Mouse (Mus musculus) left cerebral cortex, postnatal 10 days (tissue): Measurements from ENCODE around the gene Tbc1d14. TPM values are rescaled to one million over a fixed set of nuclear protein-coding genes. Genes with fewer than 3 reads are reported as not detected.

Source experiments
- DNase-seq, 2 experiments: peaks; one replicate each; pipeline ENCODE4 v3.0.0; 2021 to 2022; ENCODE audit warnings: low spot score in 2 of 2, mixed read lengths in 1 of 2; ENCODE audit errors: extremely low spot score in 1 of 2
- intact Hi-C: fragments of 180-260 bp; cut with DNase I; formaldehyde crosslinking; loops from one replicate; pipeline ENCODE4 v1.15.1; 2025
- total RNA-seq, 2 experiments: library from RNA; stranded (reverse); gene quantifications; 2 replicates each; pipeline ENCODE4 v1.2.3; 2021

The Tbc1d14 gene
- total RNA-seq, 2 experiments from 2014 or later: 89.7 to 95.6 TPM

DNA sequence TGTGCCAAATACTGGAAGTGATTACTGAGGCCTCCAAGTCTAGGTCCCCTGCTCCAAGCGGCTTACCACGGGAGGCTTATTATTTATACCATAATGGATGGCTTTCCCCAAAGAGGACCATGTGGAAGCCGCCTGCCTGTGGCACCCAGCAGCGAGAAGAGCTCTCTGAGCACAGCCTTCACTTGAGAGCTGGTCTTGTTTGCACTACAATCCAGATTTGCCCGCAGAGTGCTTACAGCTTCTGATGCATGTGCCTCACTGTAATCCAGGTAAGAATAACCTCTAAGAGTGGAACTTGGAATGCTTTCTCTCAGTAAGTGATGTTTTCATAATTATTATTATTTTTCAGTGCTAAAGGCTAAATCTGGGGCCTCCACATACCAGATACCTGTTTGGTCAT, 34.0 kb downstream of the Tbc1d14 start:
- intact Hi-C loops: no loop called here
- no peak for DNase-seq

GRCm38 (mm10) chr5:36558526-36558925, 34.5 kb downstream of the Tbc1d14 start:
- intact Hi-C loops: no loop called here

DNA sequence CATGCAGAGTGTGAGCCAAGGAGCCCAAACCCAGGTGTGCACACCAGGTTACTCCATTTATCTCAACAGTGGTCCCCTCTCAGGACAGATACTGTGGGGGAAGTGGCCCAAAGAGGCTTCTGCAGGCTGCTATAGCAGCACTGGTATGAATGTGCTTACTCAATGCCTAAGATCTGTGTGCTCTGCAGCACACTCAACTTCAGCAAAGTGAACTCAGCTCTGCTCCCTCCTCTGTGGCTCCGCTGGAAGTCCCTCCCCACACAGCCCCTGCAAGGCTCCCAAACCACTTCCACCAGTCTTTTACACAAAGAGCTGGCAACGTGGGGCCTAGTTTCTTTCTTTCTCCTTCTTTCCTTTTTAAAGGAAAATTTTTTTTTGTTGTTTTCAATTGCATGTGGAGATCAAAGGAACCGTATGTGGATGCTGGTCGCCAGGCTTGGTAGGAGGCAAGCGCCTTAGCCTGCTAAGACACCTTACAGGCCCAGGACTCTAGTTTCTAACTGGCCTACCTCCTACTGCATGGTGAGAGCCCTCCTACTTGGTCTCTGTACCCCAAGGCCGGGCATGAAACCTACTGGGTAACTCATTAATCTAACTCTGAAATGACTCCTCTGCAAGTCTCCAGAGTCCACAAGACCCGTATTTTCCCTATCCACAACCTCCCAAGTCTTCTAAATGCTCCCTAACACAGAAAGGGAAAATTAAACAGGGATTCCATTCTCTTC, 35.3 kb downstream of the Tbc1d14 start:
- no peak for DNase-seq
- intact Hi-C loops: no loop called here

More at GRCm38 (mm10) chr5:36558526-36558925, 34.5 kb downstream of the Tbc1d14 start:
- no peak for DNase-seq

DNA sequence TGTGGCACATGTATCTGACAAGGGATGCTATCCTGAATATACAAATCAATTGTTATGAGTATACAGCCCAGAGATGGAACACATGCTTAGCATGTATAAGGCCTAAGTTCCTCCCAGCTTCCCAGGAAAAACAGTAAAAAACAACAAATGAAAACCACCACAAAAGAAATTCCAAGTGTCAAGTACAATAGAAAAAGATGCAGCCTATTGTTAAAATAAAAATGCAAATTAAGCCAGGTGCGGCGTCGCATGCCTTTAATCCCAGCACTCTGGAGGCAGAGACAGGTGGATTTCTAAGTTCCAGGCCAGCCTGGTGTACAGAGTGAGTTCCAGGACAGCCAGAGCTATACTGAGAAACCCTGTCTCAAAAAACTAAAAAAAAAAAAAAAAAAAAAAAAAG, 36.2 kb downstream of the Tbc1d14 start:
- intact Hi-C loops: no loop called here
- DNase-seq: no peak

GRCm38 (mm10) chr5:36556289-36556688, 36.8 kb downstream of the Tbc1d14 start:
- intact Hi-C loops: no loop called here
- no peak for DNase-seq

DNA sequence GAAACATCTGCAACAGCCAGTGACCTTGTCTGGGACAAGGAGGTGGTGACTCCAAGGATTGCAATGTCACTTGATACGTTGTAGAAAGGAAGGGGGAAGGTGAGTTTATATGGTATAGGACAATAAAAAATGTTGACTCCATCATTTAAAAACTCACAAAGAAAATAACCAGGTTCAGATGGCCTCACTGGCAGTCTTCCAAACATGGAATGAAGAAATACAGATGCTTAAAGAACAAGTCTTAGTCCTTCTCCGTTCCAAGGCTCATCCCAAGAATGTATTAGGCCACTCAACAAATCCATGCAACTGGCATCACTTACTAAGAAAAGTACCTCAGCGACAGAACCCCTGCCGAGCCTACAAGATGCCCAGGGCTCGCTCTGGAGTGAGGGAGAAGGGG, 38.6 kb downstream of the Tbc1d14 start:
- no peak for DNase-seq
- intact Hi-C loops: no loop called here

DNA sequence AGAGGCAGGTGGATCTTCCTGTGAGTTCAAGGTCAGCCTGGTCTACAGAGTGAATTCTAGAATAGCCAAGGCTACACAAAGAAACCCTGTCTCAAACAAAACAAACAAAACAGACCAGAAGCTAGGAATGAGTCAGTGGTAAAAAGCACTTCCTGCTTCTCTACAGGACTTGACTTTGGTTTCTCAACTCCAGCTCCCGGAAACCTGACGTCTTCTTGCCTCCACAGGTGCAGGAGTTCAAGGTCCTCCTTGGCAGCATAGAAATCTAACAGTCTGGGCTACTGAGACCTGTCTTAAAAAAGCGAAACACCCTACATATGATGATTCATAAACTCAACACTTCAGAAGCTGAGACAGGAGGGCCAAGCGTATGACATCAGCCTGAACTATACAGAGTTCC, 39.2 kb downstream of the Tbc1d14 start:
- no peak for DNase-seq
- intact Hi-C loops: no loop called here

DNA sequence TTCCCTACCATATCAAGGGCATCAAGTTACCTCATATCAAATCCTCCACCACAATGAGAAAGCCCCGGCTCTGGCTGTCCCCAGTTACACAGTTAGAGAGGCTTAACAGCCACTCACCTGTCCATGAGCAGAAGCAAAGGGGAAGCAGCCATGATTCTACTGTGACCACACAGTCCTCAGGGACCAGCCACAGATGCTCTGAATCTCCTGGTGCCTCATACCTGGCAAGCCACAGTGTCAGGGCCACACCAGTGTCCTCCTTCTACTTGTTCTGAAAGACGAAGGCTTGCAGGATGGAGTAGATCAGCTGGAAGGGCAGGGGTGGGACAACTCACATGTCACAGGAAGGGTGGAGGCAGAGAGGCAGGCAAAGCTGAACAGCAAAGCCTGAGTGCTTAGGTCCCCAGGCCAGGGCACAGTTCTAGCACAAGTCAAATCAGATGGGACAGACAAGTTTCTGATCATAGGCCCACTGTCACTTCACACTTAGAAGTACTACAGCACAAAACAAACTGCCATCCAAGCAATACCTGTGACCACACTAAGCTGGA, 39.9 kb downstream of the Tbc1d14 start:
- intact Hi-C loops: no loop called here
- DNase-seq: no peak

DNA sequence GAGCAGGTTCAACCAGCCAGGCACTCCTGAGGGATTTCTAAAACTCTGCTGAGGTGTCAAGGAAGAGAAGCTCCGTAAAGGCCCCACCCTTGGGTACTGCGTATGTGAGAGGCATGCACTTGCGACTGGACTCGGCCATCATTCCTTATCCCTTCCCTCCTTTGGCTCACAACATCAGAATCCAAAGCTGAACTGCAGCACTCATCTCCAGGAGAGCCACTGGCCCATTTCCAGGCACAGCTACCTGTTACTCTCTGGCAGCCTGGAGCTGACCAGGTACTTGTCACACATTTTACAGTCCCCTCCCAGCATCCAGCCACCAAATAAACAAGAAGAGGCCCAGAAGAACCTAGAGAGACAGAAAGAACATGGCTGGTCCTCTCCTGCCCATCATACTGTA, 40.7 kb downstream of the Tbc1d14 start:
- intact Hi-C loops: no loop called here
- no peak for DNase-seq

GRCm38 (mm10) chr5:36549243-36549642, 43.8 kb downstream of the Tbc1d14 start:
- no peak for DNase-seq
- intact Hi-C loops: no loop called here

GRCm38 (mm10) chr5:36544765-36545164, 48.3 kb downstream of the Tbc1d14 start:
- intact Hi-C loops: no loop called here
- no peak for DNase-seq

DNA sequence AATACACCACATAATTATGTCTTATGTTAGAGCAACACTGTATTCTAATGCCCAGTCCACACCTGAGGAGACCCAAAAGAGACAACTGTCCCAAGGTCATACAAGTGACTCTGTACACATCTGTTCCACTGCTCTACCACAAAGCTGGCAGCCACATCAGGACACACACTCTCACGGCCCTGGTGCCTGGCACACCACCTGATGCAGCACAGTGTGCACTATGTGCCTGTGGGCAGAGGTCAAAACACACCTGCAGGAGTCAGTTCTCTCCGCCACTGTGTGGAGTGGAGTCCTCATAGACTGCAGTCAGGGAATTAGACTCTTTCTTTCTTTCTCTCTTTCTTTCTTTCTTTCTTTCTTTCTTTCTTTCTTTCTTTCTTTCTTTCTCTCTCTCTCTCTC, 52.1 kb downstream of the Tbc1d14 start:
- intact Hi-C loops: no loop called here
- peak in 1 of 2 experiments; percentile 3 for DNase-seq

DNA sequence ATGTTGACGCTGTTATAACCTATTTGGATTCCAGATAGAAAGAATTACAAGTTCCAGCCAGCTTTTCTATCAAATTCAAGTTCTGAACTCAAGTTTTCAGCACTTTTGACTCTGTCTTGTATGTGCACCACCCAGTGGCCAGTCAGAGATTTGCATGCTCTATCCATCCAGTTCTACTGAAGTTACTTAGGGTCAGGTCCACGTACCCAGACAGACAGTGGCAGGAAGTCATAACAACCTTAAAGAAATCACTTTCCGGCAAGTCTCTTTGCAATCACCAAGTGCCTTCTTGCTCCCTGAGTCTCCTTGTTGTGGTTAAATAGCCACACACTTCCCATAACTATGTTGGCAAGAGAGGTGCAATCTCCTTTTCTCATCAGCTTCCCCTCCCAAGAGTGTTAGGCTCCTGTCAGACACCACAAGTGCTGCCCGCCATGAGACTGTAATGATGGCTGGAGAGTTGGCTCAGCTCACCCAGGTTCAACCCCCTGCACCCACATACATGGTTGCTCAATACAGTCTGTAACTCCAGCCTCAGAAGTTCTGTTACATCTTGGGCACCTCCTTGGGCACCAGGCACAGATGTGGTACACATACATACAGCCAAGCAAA, 54.4 kb downstream of the Tbc1d14 start:
- intact Hi-C loops: no loop called here

DNA sequence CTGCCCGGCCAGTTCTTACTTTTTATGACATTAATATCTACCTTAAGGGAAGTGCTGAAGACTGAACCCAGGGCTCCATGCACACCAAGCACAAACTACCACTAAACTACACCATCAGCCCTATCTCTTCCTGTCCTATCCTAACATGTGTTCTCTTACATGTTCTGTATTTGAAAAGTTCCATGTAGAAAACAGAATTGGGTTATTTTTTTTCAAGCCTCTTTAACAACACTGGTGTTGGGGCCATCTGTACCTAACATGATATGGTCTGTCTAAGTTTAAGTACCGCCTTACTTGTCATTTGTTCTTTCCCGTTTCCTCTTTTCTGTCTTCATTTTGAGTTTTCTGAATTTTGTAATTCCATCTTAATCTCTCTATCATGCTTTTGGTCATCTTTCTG, 56.7 kb downstream of the Tbc1d14 start:
- no peak for DNase-seq
- intact Hi-C loops: no loop called here

More for the DNA sequence above, 54.4 kb downstream of the Tbc1d14 start:
- DNase-seq: peak in 1 of 2 experiments; percentile 68

DNA sequence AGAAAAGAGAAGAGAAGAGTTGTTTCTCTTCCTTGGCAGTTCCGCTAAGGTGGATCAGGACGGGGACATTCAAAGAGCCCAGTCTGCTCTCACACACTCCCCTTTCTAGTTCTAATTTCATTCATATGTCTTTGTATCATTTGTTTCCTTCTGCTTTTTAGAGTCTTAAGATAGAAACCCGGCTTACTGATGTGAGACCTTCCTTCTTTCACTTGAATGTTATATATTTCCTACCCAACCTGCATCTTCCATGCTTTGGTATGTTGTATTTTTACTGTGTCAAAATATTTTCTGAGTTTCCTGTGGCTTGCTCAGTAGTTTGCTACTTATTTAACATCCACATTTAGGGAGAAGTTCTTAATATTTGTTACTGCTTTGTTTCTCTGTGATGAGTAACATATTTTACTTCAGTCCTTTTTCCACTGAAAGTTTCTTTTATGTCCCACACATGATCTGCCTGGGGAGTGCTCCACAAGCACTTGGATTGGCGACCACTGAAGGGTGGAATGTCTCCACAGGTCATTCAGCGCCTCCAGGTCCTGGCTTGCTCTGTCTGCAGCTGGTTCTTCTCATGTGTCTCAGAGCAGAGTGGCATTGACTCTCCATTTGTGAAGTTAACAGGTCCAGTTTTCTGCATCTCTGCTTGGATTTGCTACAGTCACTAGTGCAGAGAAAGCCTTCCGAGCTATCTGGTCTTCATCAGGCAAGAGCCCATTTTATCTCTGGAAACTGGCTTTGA, 57.5 kb downstream of the Tbc1d14 start:
- no peak for DNase-seq
- intact Hi-C loops: no loop called here

DNA sequence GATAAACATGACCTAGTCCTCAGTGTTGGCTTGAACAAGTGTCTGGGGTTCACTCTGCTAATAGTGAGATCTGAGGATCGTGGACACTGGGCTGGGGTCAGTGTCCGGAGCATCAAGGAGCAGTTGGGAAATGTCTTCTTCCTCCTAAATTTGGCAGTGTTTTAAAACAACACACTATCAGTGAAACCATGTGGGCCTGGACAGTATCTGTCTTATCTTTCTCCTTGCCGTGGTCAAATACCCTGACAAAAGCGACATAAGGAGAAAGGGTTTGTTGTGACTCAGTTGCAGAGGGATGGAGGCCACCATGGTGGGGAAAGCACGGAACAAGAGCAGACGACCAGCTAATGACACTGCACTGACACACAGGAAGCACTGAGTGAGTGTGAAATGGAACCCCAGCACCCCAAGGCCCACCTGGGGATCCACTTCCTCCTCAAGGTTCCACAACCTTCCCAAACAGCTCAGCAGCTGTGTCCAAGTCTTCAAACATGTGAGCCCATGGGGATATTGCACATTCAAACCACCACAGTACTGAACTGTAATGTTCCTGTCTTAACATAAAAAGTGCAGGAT, 58.5 kb downstream of the Tbc1d14 start:
- intact Hi-C loops: loop anchor here (5.0 kb wide), 1 partner anchor 48 kb away; no protein-coding TSS in a partner anchor
- no peak for DNase-seq

DNA sequence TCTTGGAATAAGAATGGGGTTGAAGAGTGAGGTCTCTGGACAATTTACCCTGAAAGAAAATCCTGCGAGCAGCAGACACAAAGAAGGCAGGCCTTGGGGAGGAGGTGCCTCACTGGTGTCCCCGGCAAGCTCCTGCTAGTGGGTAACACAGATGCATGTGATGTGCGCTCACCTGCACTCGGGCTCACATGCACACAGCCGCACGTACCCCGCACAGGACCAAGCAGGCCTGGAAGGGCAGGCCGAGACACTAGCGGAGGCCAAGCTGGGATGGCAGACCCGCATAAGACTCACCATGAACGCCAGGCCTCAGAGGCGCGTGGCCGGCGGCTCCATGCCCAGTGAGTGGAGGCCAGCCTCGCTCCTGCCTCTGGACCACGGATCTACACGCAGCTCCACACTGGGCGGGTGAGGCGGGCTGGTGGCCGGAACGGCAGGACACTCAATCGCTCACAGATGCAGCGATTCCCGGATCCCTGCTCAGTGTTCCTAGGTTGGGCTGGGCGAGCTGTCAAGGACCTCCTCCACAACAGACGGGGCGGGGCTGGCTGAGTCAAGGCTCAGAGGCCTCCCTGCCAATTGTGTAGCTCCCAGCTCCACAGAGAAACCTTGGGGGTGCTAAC, 62.8 kb downstream of the Tbc1d14 start:
- intact Hi-C loops: loop anchor here (5.0 kb wide), 1 partner anchor 52 kb away; no protein-coding TSS in a partner anchor
- peak; percentile 91 to 96 for DNase-seq

GRCm38 (mm10) chr5:36529698-36530097, 63.4 kb downstream of the Tbc1d14 start:
- no peak for DNase-seq
- intact Hi-C loops: loop anchor here (5.0 kb wide), 1 partner anchor 53 kb away; no protein-coding TSS in a partner anchor

DNA sequence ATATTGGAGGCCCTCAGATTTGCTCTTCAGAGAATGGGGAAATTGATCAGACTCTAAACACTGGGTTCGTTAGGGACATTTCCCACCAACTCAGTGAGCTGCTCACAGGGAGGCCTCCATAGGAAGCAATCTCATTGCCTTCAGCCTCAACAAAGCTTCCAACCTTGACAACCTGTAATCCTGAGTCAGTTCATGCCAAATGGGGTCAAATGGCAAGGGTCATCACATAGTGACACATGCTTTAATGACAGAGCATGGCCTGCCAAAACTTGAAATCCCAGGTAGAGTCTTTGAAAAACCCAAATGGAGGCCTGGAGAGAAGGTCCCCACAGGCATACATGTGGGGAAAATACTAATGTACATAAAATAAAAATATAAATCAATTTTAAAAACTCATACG, 66.2 kb downstream of the Tbc1d14 start:
- DNase-seq: no peak
- intact Hi-C loops: no loop called here
